Mouse (Mus musculus) lung, postnatal 0 days (tissue): ENCODE measurements around the gene Rif1. TPM values are rescaled to one million over a fixed set of nuclear protein-coding genes. Genes with fewer than 3 reads are reported as not detected.

Source experiments
- ATAC-seq: fragments of 200-750 bp; cut with Nextera tagmentation; 2 replicates; pipeline ENCODE4 v1.8.0; 2017; ENCODE audit warnings: moderate library complexity
- DNase-seq: peaks from one replicate; pipeline ENCODE4 v3.0.0-alpha.2; 2016; ENCODE audit warnings: low spot score
- H3K27ac ChIP-seq: fragments of 300-500 bp; sonication (generic); 2 replicates; pipeline ENCODE4 v1.5.1; 2014; ENCODE audit warnings: antibody characterized with exemption, mild to moderate bottlenecking, low read length, mixed read lengths
- H3K27me3 ChIP-seq: fragments of 300-500 bp; sonication (generic); replicated peaks from 2 replicates; pipeline ENCODE4 v1.6.1; 2014; ENCODE audit warnings: low read length, mixed read lengths; ENCODE audit not compliant: insufficient read depth
- H3K36me3 ChIP-seq: fragments of 300-500 bp; sonication (generic); 2 replicates; pipeline ENCODE4 v1.6.1; 2014; ENCODE audit warnings: low read length, mixed read lengths; ENCODE audit not compliant: insufficient read depth
- H3K4me1 ChIP-seq: fragments of 300-500 bp; sonication (generic); 2 replicates; pipeline ENCODE4 v1.6.1; 2014; ENCODE audit warnings: antibody characterized with exemption, low read depth, low read length, mixed read lengths; ENCODE audit not compliant: insufficient read depth
- H3K4me2 ChIP-seq: fragments of 300-500 bp; sonication (generic); replicated peaks from 2 replicates; pipeline ENCODE4 v1.6.1; 2014; ENCODE audit warnings: low read depth, mild to moderate bottlenecking, low read length, moderate library complexity, mixed read lengths
- H3K4me3 ChIP-seq: fragments of 300-500 bp; sonication (generic); 2 replicates; pipeline ENCODE4 v1.5.1; 2014; ENCODE audit warnings: low read depth, low read length
- H3K9ac ChIP-seq: fragments of 300-500 bp; sonication (generic); replicated peaks from 2 replicates; pipeline ENCODE4 v1.6.1; 2014; ENCODE audit warnings: low read depth, mild to moderate bottlenecking
- H3K9me3 ChIP-seq: fragments of 300-500 bp; sonication (generic); 2 replicates; pipeline ENCODE4 v1.6.1; 2016; ENCODE audit warnings: low read length, mixed read lengths
- CTCF ChIP-seq: IDR thresholded peaks from 2 replicates; pipeline ENCODE4 v1.5.1; 2016; ENCODE audit warnings: antibody characterized with exemption, mild to moderate bottlenecking
- EP300 ChIP-seq: IDR thresholded peaks from 2 replicates; pipeline ENCODE4 v1.6.1; 2016; ENCODE audit warnings: antibody characterized with exemption, mild to moderate bottlenecking, control low read depth
- WGBS: fragments of 180-500 bp; shearing (Covaris S2); extraction: QIAGEN DNeasy Blood & Tissue Kit; methylation state at CpG from one replicate; pipeline ENCODE4 v1.1.7; 2014; 5-methylcytosine and 5-hydroxymethylcytosine counted together
- polyA plus RNA-seq: library from polyadenylated mRNA; unstranded; fragments of >200 nt; fragmentation: Nextera tagmentation; extraction: Ambion mirVana; gene quantifications from 2 replicates; pipeline ENCODE4 v1.2.1, GENCODE M21; 2015

Rif1 gene
- polyA plus RNA-seq, 1 experiment from 2014 or later = 14.4 TPM

DNA sequence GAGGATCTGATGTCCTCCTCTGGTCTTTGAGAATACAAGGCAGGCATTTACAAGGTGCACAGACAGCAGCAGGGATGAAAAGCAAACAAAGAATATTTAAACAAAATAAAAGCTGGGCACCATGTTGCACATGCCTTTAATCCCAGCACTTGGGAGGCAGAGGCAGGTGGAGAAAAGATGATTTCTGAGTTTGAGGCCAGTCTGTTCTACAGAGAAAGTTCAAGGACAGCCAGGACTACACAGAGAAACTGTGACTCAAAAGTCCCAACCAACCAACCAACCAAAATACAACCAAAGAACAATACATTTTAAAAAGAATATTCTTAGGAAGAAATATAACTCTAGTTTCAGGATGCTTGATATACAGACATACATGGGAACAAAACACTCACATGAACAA is 15.0 kb upstream of the Rif1 start:
- no peaks in the 10 kb centered on the region for H3K4me1 ChIP-seq
- H3K27me3 ChIP-seq = no peaks in the 10 kb centered on the region
- no peaks in the 10 kb centered on the region for H3K36me3 ChIP-seq
- H3K4me3 ChIP-seq = no peak overlapping the region
- no peak overlapping the region for H3K27ac ChIP-seq
- no peak overlapping the region for H3K9ac ChIP-seq
- H3K4me2 ChIP-seq = no peak overlapping the region
- TF ChIP-seq EP300 (no peak), CTCF (no peak)
- H3K9me3 ChIP-seq = no peaks in the 10 kb centered on the region
- no peak for ATAC-seq
- no peak for DNase-seq

DNA sequence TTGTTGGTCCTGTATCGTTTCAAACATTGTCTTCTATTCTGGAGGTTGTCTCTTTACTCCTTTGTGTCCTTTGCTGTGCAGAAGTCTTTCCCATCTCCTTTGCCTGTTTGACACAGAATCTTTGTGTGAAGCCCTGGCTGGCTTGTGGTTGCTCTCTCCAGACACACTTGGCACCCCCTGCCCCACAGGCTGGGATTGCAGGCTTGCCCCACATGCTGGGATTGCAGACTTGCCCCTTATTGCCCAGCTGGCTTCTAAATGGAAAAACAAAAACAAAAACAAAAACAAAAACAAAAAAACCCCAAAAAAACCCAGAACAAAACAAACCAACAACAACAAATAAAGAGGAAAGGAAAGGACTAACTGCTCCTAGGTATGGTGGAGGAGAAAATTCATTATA is 4.0 kb upstream of the Rif1 start:
- Histone ChIP-seq H3K27me3 (no peaks in the 10 kb centered on the region), H3K27ac (no peak overlapping the region), H3K4me2 (no peak overlapping the region), H3K4me1 (no peaks in the 10 kb centered on the region), H3K36me3 (no peaks in the 10 kb centered on the region), H3K9me3 (no peaks in the 10 kb centered on the region), H3K4me3 (no peak overlapping the region), H3K9ac (no peak overlapping the region)
- WGBS = 81% methylated on average over 1 of the region's 1 CpGs
- TF ChIP-seq CTCF = no peak
- no peak for TF ChIP-seq EP300
- no peak for DNase-seq
- ATAC-seq = no peak

DNA sequence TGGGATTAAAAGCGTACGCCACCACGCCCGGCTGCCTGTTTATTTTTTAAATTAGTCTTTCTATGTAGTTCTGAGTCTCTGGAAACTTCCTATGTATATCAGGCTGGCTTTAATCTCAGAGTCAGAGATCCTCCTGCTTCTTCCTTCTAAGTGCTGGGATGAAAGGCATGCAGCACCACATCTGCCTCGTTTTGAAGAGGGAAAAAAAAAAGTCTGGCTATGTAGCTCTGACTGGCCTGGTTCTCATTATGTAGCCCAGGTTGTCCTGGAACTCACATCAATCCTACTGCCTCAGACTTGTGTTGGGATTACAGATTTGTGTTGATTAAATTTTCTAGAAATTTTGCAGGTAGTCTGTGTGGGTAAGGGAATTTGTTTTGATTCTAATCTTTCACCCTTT is 1.8 kb upstream of the Rif1 start:
- 82% methylated on average over 5 of the region's 5 CpGs for WGBS
- Histone ChIP-seq H3K4me1 (0 out of 2 replicates have a peak, but pooled peaks cover 2% of the 10 kb centered on the region), H3K9me3 (no peaks in the 10 kb centered on the region), H3K36me3 (no peaks in the 10 kb centered on the region), H3K4me2 (no peak overlapping the region), H3K4me3 (no peak overlapping the region), H3K27me3 (no peaks in the 10 kb centered on the region), H3K27ac (no peak overlapping the region), H3K9ac (no peak overlapping the region)
- no peak for ATAC-seq
- TF ChIP-seq EP300 = no peak
- TF ChIP-seq CTCF = no peak
- DNase-seq = no peak

DNA sequence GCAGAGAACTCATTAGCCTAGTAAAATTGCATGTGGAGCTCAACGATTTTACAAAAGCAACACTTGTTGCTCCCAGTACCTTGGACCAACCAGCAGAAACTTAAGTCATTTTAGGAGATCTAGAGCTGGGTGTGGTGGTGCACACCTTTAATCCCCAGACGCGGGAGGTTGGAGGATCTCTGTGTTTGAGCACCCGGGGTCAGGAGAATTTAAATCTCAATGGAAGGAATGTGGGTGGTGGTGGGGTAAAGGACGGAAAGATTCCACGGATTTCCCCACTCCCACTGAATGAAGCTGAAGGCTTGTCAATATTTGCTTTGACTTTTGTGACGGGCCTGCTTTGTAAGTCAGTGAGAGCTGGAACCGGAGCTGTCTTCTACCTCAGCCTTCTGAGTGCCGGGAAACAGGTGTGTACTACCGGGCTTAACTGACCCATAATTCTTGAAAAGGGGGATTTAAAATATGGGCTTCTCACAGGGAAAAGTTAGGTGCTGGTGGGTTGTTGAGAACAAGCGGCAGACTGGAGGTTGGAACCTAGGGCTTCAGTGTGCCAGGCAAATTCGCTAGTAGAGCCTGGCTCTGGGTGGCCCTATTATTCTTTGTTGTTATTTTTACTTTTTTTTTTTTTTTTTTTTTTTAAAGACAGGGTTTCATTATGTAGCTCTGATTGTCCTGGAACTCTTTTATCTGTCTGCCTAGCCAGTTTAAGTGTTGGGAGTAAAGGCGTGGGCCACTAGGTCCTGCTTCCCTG is 1.2 kb upstream of the Rif1 start:
- WGBS = 51% methylated on average over 13 of the region's 13 CpGs
- Histone ChIP-seq H3K4me2 (no peak overlapping the region), H3K27me3 (no peaks in the 10 kb centered on the region), H3K4me3 (no peak overlapping the region), H3K36me3 (no peaks in the 10 kb centered on the region), H3K9ac (no peak overlapping the region), H3K4me1 (0 out of 2 replicates have a peak, but pooled peaks cover 2% of the 10 kb centered on the region), H3K27ac (0 out of 2 replicates have a peak overlapping the region, but pooled peaks have one; percentile 87), H3K9me3 (no peaks in the 10 kb centered on the region)
- TF ChIP-seq CTCF = no peak
- no peak for TF ChIP-seq EP300
- DNase-seq (no peak), ATAC-seq (no peak)

DNA sequence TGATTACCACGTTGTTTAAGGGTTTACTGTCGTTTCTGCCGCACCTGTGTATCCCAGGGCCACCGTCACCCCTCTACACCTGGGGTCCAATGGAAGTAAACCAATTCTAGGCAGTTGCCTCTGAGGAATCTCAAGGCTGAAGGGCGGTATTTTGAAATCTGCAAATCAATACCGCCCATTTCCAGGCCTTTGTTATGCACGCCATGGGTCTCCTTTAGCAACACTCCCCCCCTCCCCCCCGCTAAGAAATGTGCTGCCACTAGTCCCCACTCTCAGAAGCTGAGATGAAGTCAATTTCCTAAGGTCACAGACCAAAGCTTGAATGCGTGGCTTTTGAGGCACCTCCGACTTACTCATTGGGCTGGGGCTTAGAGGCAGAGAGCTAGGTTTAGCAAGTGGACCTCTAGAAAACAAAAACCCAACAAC is 554 bp upstream of the Rif1 start:
- TF ChIP-seq EP300 (no peak), CTCF (no peak)
- Histone ChIP-seq H3K4me3 (peak overlapping the region; percentile 93), H3K36me3 (no peaks in the 10 kb centered on the region), H3K9me3 (no peaks in the 10 kb centered on the region), H3K27ac (peak overlapping the region; percentile 87), H3K4me1 (0 out of 2 replicates have a peak, but pooled peaks cover 2% of the 10 kb centered on the region), H3K9ac (0 out of 2 replicates have a peak overlapping the region, but pooled peaks have one; percentile 86), H3K4me2 (peak overlapping the region; percentile 78), H3K27me3 (no peaks in the 10 kb centered on the region)
- ATAC-seq = peak; percentile 27
- DNase-seq = peak; percentile 49
- 7% methylated on average over 10 of the region's 10 CpGs for WGBS

DNA sequence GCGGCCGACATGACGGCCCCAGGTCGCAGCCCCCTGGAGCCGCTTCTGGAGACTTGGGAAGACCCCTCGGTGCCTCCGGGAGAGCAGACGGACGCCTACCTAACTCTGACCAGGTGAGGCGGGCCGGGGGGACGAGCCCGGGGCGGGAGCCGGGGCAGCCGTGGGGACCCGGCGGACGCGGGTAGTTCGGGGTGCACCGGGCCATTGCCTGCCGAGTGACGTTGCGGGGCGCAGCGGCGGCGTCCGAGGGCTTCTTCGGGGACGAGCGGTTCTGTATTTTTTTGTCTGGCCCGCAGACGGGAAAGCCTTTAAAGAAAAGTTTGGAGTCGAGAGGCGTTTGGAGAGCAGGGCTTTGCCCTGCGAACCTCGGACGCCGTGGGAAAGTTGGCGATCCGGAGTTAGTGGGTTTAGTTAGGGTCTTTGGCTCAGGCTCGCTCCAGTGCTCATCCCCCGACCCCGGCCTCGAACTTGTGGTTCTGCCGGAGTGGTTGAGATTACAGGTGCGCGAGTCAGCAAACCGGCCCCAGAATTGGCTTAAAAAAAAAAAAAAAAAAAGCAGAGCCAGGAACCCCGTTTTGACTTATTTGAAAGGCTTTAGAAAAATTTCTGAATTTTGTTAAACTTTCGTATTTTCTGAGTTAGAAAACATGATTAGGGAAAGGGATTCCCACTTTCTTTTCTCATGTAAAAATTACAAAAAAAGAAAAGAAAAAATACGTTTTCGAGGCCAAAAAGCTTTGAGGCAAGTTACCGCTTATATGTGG is 691 bp downstream of the Rif1 start:
- Histone ChIP-seq H3K4me3 (peak overlapping the region; percentile 93), H3K36me3 (no peaks in the 10 kb centered on the region), H3K4me1 (0 out of 2 replicates have a peak, but pooled peaks cover 2% of the 10 kb centered on the region), H3K4me2 (peak overlapping the region; percentile 78), H3K9ac (peak overlapping the region; percentile 86), H3K27me3 (no peaks in the 10 kb centered on the region), H3K9me3 (no peaks in the 10 kb centered on the region), H3K27ac (peak overlapping the region; percentile 87)
- 2% methylated on average over 51 of the region's 56 CpGs for whole genome bisulfite sequencing
- DNase-seq (peak; percentile 30), ATAC-seq (peak; percentile 50)
- TF ChIP-seq EP300 = no peak
- no peak for TF ChIP-seq CTCF
